Mouse (Mus musculus): ENCODE measurements around the gene Syt1. TPM values are rescaled to one million over a fixed set of nuclear protein-coding genes. Genes with fewer than 3 reads are reported as not detected.
A peak's percentile ranks its signal among the peaks of the same experiment; 100 is the strongest.

Syt1 gene
- polyA plus RNA-seq, 1 experiment from 2014 or later = 0.72 TPM

- Histone ChIP-seq H3K9ac (peak overlapping the region; percentile 16; the same call in 1 of the 2 replicates), H3K27me3 (replicated peaks) (no peaks in the 10 kb centered on the region), H3K4me3 (peak overlapping the region; percentile 5), H3K36me3 (peaks cover 4% of the 10 kb centered on the region; the same call in 1 of the 2 replicates), H3K27ac (replicated peaks) (no peak overlapping the region), H3K9me3 (peaks cover 10% of the 10 kb centered on the region), H3K4me2 (peak overlapping the region; percentile 55), H3K4me1 (peaks cover 26% of the 10 kb centered on the region)
- no peak for ATAC-seq (ENCODE audit: extremely low read depth, insufficient number of reproducible peaks, low FRiP score, low TSS enrichment)
- 17% methylated on average over 11 of the region's 11 CpGs for WGBS
These were observed 414.4 kb downstream of the Syt1 start for GRCm38 (mm10) chr10:108596162-108596927.

DNA sequence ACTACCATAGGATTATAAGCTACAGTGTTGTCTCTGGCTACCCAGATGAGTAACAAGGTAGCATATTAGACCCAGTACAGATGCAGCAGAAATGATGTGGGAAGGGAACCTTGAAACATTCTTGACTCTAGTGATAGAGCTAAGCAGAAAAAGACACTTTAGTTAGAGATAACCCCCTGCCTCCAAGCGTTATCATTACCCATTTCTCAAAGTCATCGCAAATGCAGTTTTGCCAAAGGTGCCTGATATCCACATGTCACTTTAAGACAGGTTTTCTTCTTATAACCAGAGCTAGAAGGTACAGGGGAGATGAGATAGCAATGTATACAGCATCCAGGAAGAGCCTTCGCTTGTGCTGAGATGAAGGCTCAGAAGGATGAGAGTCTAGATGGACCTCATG lies 421.4 kb downstream of the Syt1 start:
- Histone ChIP-seq H3K27me3 (replicated peaks) (no peaks in the 10 kb centered on the region), H3K4me2 (no peak overlapping the region), H3K4me1 (no peaks in the 10 kb centered on the region), H3K9ac (no peak overlapping the region), H3K27ac (replicated peaks) (no peak overlapping the region), H3K36me3 (no peaks in the 10 kb centered on the region), H3K9me3 (no peaks in the 10 kb centered on the region), H3K4me3 (no peak overlapping the region)
- ATAC-seq (ENCODE audit: extremely low read depth, insufficient number of reproducible peaks, low FRiP score, low TSS enrichment) = no peak
- 64% methylated on average over 3 of the region's 3 CpGs for WGBS

GRCm38 (mm10) chr10:108588924-108589323 lies 421.9 kb downstream of the Syt1 start:
- WGBS = 89% methylated on average over 3 of the region's 3 CpGs
- no peak overlapping the region for H3K4me3 ChIP-seq
- H3K36me3 ChIP-seq = no peaks in the 10 kb centered on the region
- no peaks in the 10 kb centered on the region for H3K4me1 ChIP-seq
- no peaks in the 10 kb centered on the region for H3K9me3 ChIP-seq
- no peaks in the 10 kb centered on the region for H3K27me3 ChIP-seq (replicated peaks)
- no peak overlapping the region for H3K9ac ChIP-seq
- H3K27ac ChIP-seq (replicated peaks) = no peak overlapping the region
- no peak for ATAC-seq (ENCODE audit: extremely low read depth, insufficient number of reproducible peaks, low FRiP score, low TSS enrichment)
- H3K4me2 ChIP-seq = no peak overlapping the region

GRCm38 (mm10) chr10:108583694-108584093 lies 427.1 kb downstream of the Syt1 start:
- peak overlapping the region; percentile 29 for H3K4me2 ChIP-seq
- H3K4me3 ChIP-seq = no peak overlapping the region
- 47% methylated on average over 11 of the region's 11 CpGs for WGBS
- no peak overlapping the region for H3K27ac ChIP-seq (replicated peaks)
- peaks cover 12% of the 10 kb centered on the region for H3K4me1 ChIP-seq
- no peaks in the 10 kb centered on the region for H3K36me3 ChIP-seq
- no peak for ATAC-seq (ENCODE audit: extremely low read depth, insufficient number of reproducible peaks, low FRiP score, low TSS enrichment)
- H3K27me3 ChIP-seq (replicated peaks) = no peaks in the 10 kb centered on the region
- H3K9ac ChIP-seq = no peak overlapping the region
- no peaks in the 10 kb centered on the region for H3K9me3 ChIP-seq

GRCm38 (mm10) chr10:108582397-108582730 lies 428.4 kb downstream of the Syt1 start:
- H3K27me3 ChIP-seq (replicated peaks) = no peaks in the 10 kb centered on the region
- H3K4me3 ChIP-seq = no peak overlapping the region
- no peak overlapping the region for H3K4me2 ChIP-seq
- 19% methylated on average over 3 of the region's 3 CpGs for WGBS
- 0 out of 2 replicates have a peak, but pooled peaks have one; percentile 14 for ATAC-seq (ENCODE audit: extremely low read depth, insufficient number of reproducible peaks, low FRiP score, low TSS enrichment)
- no peak overlapping the region for H3K9ac ChIP-seq
- H3K4me1 ChIP-seq = peaks cover 12% of the 10 kb centered on the region
- no peaks in the 10 kb centered on the region for H3K9me3 ChIP-seq
- H3K36me3 ChIP-seq = no peaks in the 10 kb centered on the region
- no peak overlapping the region for H3K27ac ChIP-seq (replicated peaks)

DNA sequence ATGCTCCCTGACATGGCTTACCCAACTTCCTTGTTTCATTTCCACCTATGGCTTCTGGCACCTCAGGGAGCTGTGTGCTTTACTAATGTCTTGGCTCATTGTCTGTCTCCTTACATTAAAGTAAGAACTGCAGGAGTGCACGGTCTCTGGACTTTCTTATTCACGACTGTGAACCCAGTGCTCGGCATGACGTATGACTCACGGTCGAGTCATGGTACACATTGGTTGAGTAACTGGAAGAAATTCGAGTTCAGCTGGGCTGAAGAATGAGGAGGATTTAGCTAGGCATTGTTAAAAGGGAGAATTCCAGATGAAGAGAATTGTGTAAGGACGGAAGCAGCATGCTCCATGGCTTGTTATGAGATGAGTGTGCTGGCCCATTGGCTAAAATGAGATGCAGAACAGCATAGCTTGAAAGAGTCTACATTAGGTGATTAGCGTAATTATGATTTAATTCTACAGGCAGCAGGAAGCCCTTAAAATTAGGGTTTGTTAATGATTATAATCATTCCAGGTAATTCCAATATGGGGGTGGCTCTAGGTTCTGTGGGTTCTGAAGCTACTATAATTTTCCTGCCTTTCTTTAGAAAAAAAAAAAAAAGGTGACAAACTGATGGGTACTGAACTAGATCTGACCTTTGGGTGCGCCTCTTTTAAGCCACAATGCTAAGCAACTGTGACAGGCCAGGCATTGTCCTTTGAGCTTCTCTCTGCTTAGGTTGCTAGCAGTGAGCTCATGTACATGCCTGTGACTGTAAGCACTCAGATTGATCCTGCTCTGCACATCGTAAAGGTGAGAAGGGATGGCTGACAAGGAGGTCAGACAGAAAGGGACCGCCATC lies 429.0 kb downstream of the Syt1 start:
- ATAC-seq (ENCODE audit: extremely low read depth, insufficient number of reproducible peaks, low FRiP score, low TSS enrichment) = no peak
- no peak overlapping the region for H3K4me3 ChIP-seq
- no peak overlapping the region for H3K4me2 ChIP-seq
- WGBS = 74% methylated on average over 12 of the region's 12 CpGs
- H3K36me3 ChIP-seq = no peaks in the 10 kb centered on the region
- peaks cover 12% of the 10 kb centered on the region for H3K4me1 ChIP-seq
- H3K9ac ChIP-seq = no peak overlapping the region
- no peaks in the 10 kb centered on the region for H3K9me3 ChIP-seq
- H3K27me3 ChIP-seq (replicated peaks) = no peaks in the 10 kb centered on the region
- no peak overlapping the region for H3K27ac ChIP-seq (replicated peaks)

DNA sequence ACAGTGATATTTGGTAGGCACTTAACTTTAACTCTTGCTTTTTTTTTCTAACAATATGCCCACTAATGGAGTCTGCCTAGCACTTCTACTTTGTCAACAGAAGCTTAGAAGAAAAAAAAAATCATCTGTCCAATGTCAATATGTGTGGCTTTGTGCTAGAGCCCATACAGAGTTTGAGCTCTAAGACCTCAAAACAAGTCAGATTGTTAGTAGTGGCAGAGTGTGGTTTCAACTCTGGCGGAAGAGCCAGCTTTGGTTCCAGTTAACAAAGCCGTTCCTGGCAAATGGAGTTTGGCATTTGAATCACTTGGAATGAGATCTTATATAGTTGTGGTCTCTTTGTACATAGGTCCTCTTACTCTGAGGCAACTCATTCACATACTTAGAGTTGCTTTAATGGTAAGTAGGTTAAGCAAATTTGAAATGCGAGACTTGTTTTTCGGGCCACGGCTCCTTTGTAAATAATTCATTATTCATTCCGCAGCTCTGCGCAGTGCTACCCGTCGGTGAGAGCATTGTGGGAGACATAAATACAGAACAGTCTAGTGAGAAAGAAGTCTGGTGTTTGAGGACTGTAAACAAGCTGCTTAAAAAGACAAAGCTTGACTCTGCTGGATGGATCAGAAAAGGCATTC lies 429.9 kb downstream of the Syt1 start:
- Histone ChIP-seq H3K4me2 (no peak overlapping the region), H3K4me1 (peaks cover 12% of the 10 kb centered on the region), H3K36me3 (no peaks in the 10 kb centered on the region), H3K9me3 (no peaks in the 10 kb centered on the region), H3K9ac (no peak overlapping the region), H3K4me3 (no peak overlapping the region), H3K27me3 (replicated peaks) (no peaks in the 10 kb centered on the region), H3K27ac (replicated peaks) (no peak overlapping the region)
- no peak for ATAC-seq (ENCODE audit: extremely low read depth, insufficient number of reproducible peaks, low FRiP score, low TSS enrichment)
- WGBS = 90% methylated on average over 9 of the region's 9 CpGs

DNA sequence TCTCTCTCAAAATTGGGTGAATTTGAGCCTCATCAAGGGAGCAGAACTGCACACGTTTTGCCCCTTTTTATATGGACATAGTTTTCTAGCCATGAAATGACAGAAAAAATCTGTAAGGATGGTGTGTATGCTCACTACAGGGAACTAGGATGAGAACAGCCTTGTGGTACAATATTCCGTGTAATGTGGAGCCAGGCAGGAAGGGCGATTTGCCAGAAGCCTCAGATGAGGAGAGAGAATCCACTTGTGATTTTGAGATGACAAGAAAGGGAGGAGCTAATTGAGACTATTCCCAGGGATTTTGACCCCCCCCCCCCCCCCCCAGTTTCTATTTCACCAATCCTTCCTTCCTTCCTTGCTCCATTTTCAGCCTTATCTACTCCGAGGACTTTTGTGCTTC lies 431.4 kb downstream of the Syt1 start:
- Histone ChIP-seq H3K27me3 (replicated peaks) (no peaks in the 10 kb centered on the region), H3K9me3 (no peaks in the 10 kb centered on the region), H3K4me1 (peaks cover 12% of the 10 kb centered on the region), H3K36me3 (no peaks in the 10 kb centered on the region), H3K9ac (no peak overlapping the region), H3K27ac (replicated peaks) (no peak overlapping the region), H3K4me2 (no peak overlapping the region), H3K4me3 (no peak overlapping the region)
- ATAC-seq (ENCODE audit: extremely low read depth, insufficient number of reproducible peaks, low FRiP score, low TSS enrichment) = no peak
- 57% methylated on average over 4 of the region's 4 CpGs for WGBS

DNA sequence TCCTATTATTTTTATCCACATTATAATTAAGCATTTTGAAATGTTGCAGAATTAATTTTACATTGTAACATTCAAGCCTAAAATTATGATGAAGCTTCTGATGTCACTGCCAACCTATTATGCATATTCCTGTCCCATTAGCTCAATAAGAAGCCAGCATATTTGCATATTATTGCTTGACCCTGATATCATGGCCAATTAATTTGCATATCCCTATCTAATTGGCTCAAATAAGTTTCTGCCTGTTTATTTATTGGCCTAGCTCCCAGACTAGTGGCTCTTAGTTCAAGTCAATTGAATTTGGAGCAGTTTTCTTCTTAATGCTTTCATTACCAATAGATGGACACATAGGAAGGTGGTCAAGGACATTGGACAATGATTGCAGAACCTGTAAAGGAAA lies 433.2 kb downstream of the Syt1 start:
- H3K4me1 ChIP-seq = peaks cover 12% of the 10 kb centered on the region
- no peaks in the 10 kb centered on the region for H3K9me3 ChIP-seq
- H3K36me3 ChIP-seq = no peaks in the 10 kb centered on the region
- no peaks in the 10 kb centered on the region for H3K27me3 ChIP-seq (replicated peaks)
- H3K27ac ChIP-seq (replicated peaks) = no peak overlapping the region
- H3K9ac ChIP-seq = no peak overlapping the region
- no peak overlapping the region for H3K4me2 ChIP-seq
- no peak for ATAC-seq (ENCODE audit: extremely low read depth, insufficient number of reproducible peaks, low FRiP score, low TSS enrichment)
- H3K4me3 ChIP-seq = no peak overlapping the region

GRCm38 (mm10) chr10:108572764-108573163 lies 438.0 kb downstream of the Syt1 start:
- H3K27me3 ChIP-seq (replicated peaks) = no peaks in the 10 kb centered on the region
- 64% methylated on average over 4 of the region's 4 CpGs for WGBS
- no peak overlapping the region for H3K4me2 ChIP-seq
- no peak overlapping the region for H3K27ac ChIP-seq (replicated peaks)
- no peak for ATAC-seq (ENCODE audit: extremely low read depth, insufficient number of reproducible peaks, low FRiP score, low TSS enrichment)
- H3K36me3 ChIP-seq = no peaks in the 10 kb centered on the region
- H3K9me3 ChIP-seq = no peaks in the 10 kb centered on the region
- H3K4me1 ChIP-seq = peaks cover 17% of the 10 kb centered on the region
- H3K9ac ChIP-seq = no peak overlapping the region
- H3K4me3 ChIP-seq = no peak overlapping the region

DNA sequence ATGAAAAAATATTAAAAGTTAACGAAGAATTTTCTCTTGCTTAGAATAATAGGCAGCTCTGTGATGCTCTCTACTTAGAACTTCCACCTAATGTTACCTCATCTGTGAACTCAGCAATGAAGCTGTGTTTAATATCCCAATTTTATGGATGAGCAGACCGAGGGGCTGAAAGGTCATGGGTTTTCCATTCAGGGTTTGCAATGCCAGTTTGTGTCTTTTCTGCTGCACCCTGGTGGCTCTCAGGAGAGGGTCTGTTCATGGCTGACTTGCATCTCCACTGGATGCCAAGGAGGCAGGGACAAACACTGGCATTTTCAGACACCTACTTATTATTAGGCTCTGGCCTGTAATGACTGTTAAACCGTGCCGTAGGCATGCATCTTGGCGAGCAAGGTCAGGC lies 439.7 kb downstream of the Syt1 start:
- no peak for ATAC-seq (ENCODE audit: extremely low read depth, insufficient number of reproducible peaks, low FRiP score, low TSS enrichment)
- H3K36me3 ChIP-seq = no peaks in the 10 kb centered on the region
- H3K27me3 ChIP-seq (replicated peaks) = no peaks in the 10 kb centered on the region
- WGBS = 84% methylated on average over 5 of the region's 5 CpGs
- no peak overlapping the region for H3K27ac ChIP-seq (replicated peaks)
- no peak overlapping the region for H3K9ac ChIP-seq
- no peak overlapping the region for H3K4me2 ChIP-seq
- no peaks in the 10 kb centered on the region for H3K9me3 ChIP-seq
- peaks cover 22% of the 10 kb centered on the region for H3K4me1 ChIP-seq
- H3K4me3 ChIP-seq = no peak overlapping the region

Data from heart, embryonic 13.5 days (tissue).